Mouse (Mus musculus) cerebellum, postnatal 10 days (tissue): ENCODE measurements at regions not wholly inside any gene's neighbourhood (a gene's known extent, or its start where the extent isn't known, plus 50 kb on each side); places are given as distances from the start of the nearest gene placed in this dataset.
"Not testable (repeated sequence)": the region's sequence is repeated elsewhere in the genome, so short reads cannot be mapped to it uniquely, and the experiment has no call there.

Experiments
- DNase-seq, 2 experiments: peaks; one replicate each; pipeline ENCODE4 v3.0.0; 2021; ENCODE audit warnings: mixed read lengths in 2 of 2

GRCm38 (mm10) chr7:88680849-88681248, 250.8 kb downstream of the Rab38 start:
- DNase-seq, result no peak

- not testable (repeated sequence) for DNase-seq
Observed at GRCm38 (mm10) chr7:88721031-88721430, 291.0 kb downstream of the Rab38 start.

DNA sequence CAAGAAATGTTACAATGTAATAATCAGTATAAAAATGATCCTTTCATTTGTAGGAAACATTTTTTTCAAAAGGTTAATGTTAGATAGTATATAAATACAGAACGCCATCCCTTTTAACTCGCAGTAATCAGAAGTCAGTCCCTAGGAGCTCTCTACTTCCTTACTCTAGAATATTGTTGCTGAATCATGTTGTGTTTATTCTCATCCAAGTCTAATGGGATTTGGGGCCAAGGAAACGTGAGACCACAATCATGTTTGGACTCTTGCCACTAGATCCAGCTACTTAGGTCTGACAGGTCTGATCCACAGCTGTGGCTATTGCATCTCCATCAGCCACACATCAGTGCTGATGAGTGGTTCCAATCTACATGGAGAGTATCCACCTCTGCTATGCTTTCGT, 304.4 kb downstream of the Rab38 start:
- DNase-seq, result no peak

DNA sequence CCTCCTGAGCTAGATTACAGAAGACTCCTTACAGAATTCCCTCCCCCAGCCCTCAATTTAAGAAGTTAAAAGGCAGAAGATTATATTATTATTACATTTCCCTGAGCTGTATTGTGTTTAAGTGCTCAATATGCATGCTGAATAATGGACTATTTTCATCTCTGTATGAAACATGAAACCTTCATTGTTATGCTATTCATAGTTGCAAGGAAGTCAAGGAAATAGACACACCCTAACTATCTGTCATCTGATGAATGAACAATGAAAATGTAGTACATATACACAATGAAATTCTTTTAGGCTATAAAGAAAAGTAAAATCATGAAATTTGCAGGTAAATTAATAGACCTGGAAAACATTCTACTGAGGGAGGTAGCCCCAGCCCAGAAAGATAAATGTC, 305.7 kb downstream of the Rab38 start:
- DNase-seq, result no peak

DNA sequence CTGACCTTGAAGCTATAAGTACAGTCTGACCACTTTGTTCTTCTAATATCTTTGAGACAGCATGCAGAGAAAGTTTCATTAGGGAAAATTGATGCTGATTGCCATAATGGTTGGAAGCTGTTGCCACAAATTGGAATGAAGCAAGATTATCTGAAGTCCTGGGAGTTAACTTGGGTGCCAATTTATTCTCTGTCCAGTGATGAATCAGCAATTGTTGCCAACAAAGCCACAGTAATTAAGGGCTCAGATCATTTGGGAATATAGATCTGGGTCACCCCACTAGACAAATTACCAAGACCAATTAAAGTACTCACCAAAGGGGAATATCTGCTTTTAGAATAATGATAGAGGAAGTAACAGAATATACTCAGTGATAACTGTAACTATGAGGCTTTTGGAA, 347.3 kb downstream of the Rab38 start:
- DNase-seq, result no peak

DNA sequence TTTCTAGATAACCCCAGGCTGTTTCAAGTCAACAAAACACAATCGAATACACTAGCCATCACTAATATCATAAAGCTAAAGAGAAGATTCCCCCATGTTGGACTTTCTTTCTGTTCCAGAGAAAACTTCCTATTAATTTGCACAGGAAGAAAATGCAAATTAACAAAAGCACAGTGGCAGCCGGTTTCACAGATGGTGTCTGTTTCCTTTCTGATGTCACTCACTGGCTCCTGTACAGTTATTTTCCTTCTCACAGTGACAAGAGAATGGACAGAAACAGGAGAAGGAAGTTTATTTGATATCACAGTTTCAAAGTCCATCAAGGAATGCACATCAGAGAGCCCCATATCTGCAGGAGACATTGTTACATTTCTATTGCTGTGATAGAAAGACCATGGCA, 352.8 kb downstream of the Rab38 start:
- DNase-seq, result peak in 1 of 2 experiments; percentile 4

GRCm38 (mm10) chr7:88808175-88808574, 378.1 kb downstream of the Rab38 start:
- DNase-seq, result no peak

GRCm38 (mm10) chr7:88810170-88810569, 380.1 kb downstream of the Rab38 start:
- DNase-seq, result no peak

DNA sequence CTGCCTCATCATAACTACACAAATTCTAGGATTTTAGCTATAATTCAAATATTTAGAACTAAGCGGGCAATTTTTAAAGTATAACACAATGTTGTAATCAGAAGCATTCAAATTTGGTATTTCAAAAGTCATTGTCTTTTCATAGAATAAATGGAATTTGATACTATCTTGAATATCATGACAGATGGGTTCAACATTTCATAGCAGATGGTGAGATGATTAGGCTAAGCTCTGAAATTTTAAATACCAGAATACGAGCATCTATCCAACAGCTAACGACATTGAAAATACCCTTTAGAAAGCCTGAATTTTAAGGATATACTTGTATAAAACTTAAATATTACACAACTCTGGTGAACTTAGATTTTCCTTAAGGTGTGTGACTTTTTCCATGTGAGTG, 390.1 kb downstream of the Rab38 start:
- peak in 1 of 2 experiments; percentile 15 for DNase-seq

- DNase-seq, result no peak
Observed at GRCm38 (mm10) chr7:88826498-88826897, 396.4 kb downstream of the Rab38 start.

DNA sequence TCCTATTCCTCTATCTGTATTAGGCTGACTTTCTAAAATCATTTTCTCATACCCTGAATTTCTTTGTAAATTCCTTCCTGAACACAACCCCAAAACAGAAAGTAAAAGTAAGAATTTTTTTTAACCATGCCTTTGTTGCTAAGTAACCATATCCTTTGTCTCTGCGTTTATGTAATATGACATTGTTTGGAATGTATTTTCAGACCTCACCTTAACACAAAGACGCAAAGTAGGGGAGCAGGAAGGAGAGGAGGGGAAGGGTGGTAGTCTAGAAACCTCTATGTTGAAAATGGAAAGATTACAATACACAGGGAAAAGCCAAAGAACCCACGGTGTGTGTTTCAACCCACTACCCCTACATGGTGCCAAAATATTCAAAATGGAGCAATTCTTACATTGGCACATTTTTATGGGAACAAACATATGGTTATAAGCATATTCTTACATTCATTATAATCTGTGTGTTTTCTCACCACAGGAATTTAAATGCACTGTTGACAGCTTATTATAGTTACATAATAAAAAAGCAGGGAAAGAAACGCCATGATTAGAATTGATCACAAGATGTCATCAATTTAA, 418.0 kb downstream of the Rab38 start:
- no peak for DNase-seq
